Comparison of ENCODE assay signal across 9 mouse cellular contexts in genomic region chr2:160700271-160700670, GRCm38 (mm10). TPM values are rescaled to one million over a fixed set of nuclear protein-coding genes. Genes with fewer than 3 reads are reported as not detected.
A peak's percentile ranks its signal among the peaks of the same experiment; 100 is the strongest.
DNase-seq lines count a peak whose midpoint lies in the region; ATAC-seq lines count a peak whose summit lies in the region.
"Had no signal": no experiment of that assay in that cellular context is flagged by ENCODE, and none has a peak within 500 bp of the region (broad histone marks: within the 10 kb centered on the region; RNA-seq: fewer than 3 reads in every experiment).

No protein-coding gene starts in this region.

- ATAC-seq in granulocyte monocyte progenitor cell, adult 5-6 weeks (replicated peaks; ENCODE audit: poor library complexity, severe bottlenecking): peak; percentile 70
- ATAC-seq in stomach, embryonic 14.5 days (ENCODE audit: insufficient number of reproducible peaks, insufficient read depth, low FRiP score, low read depth): peak; percentile 69
- ATAC-seq in forebrain, embryonic 13.5 days: no peak
- ATAC-seq in hindbrain, embryonic 16.5 days: no peak

- DNase-seq in ovary, postnatal 36 days (ENCODE audit: low spot score): peak; percentile 21
- no peak for DNase-seq in ovary, postnatal 14 days (ENCODE audit: low spot score)
- DNase-seq in kidney, postnatal 4 days: peak; percentile 13 to 27
- DNase-seq in testis, postnatal 10 days (ENCODE audit: low spot score): no peak

- no peaks in the 10 kb centered on the region for H3K4me1 ChIP-seq in stomach, embryonic 14.5 days (ENCODE audit: control insufficient read depth, insufficient read depth, low read length)
- H3K4me1 ChIP-seq in forebrain, embryonic 13.5 days: no peaks in the 10 kb centered on the region
- no peaks in the 10 kb centered on the region for H3K4me1 ChIP-seq in hindbrain, embryonic 16.5 days (ENCODE audit: control insufficient read depth, insufficient read depth, low read depth, low read length)
- H3K4me1 ChIP-seq: hindbrain, embryonic 15.5 days had no signal

- no peak overlapping the region for H3K4me3 ChIP-seq in stomach, embryonic 14.5 days (ENCODE audit: low read depth, low read length)
- H3K4me3 ChIP-seq in forebrain, embryonic 13.5 days: no peak overlapping the region
- H3K4me3 ChIP-seq in hindbrain, embryonic 16.5 days (ENCODE audit: low read length): no peak overlapping the region
- H3K4me3 ChIP-seq: hindbrain, embryonic 15.5 days had no signal

- H3K9me3 ChIP-seq in stomach, embryonic 14.5 days (ENCODE audit: control insufficient read depth, low read depth, low read length): no peaks in the 10 kb centered on the region
- no peaks in the 10 kb centered on the region for H3K9me3 ChIP-seq in forebrain, embryonic 13.5 days (replicated peaks)
- no peaks in the 10 kb centered on the region for H3K9me3 ChIP-seq in hindbrain, embryonic 16.5 days (ENCODE audit: control insufficient read depth, low read length)
- H3K9me3 ChIP-seq: hindbrain, embryonic 15.5 days had no signal

- H3K27me3 ChIP-seq in stomach, embryonic 14.5 days (ENCODE audit: control insufficient read depth, insufficient read depth, low read length): no peaks in the 10 kb centered on the region
- no peaks in the 10 kb centered on the region for H3K27me3 ChIP-seq in forebrain, embryonic 13.5 days
- no peaks in the 10 kb centered on the region for H3K27me3 ChIP-seq in hindbrain, embryonic 16.5 days (replicated peaks; ENCODE audit: control insufficient read depth, insufficient read depth, low read length)
- H3K27me3 ChIP-seq: hindbrain, embryonic 15.5 days had no signal

- H3K36me3 ChIP-seq in stomach, embryonic 14.5 days (ENCODE audit: control insufficient read depth, insufficient read depth, low read length): peaks cover 60% of the 10 kb centered on the region
- H3K36me3 ChIP-seq in forebrain, embryonic 13.5 days (ENCODE audit: poor library complexity, severe bottlenecking): peaks cover 72% of the 10 kb centered on the region
- H3K36me3 ChIP-seq in hindbrain, embryonic 16.5 days (ENCODE audit: control insufficient read depth, insufficient read depth, low read length): peaks cover 23% of the 10 kb centered on the region

- H3K9ac ChIP-seq in stomach, embryonic 14.5 days (replicated peaks; ENCODE audit: low read depth, low read length): no peak overlapping the region
- H3K9ac ChIP-seq in forebrain, embryonic 13.5 days: no peak overlapping the region
- no peak overlapping the region for H3K9ac ChIP-seq in hindbrain, embryonic 16.5 days (ENCODE audit: low read depth, low read length)
- H3K9ac ChIP-seq: hindbrain, embryonic 15.5 days had no signal

- no peak overlapping the region for H3K27ac ChIP-seq in stomach, embryonic 14.5 days (ENCODE audit: low read length)
- no peak overlapping the region for H3K27ac ChIP-seq in forebrain, embryonic 13.5 days
- H3K27ac ChIP-seq in hindbrain, embryonic 16.5 days (ENCODE audit: low read depth, low read length): no peak overlapping the region
- H3K27ac ChIP-seq: hindbrain, embryonic 15.5 days had no signal

- H3K4me2 ChIP-seq in stomach, embryonic 14.5 days (replicated peaks; ENCODE audit: low read depth, low read length): no peak overlapping the region
- no peak overlapping the region for H3K4me2 ChIP-seq in forebrain, embryonic 13.5 days
- H3K4me2 ChIP-seq in hindbrain, embryonic 16.5 days (ENCODE audit: low read length): no peak overlapping the region
- H3K4me2 ChIP-seq: hindbrain, embryonic 15.5 days had no signal

- WGBS in stomach, embryonic 14.5 days: 75% methylated on average over 5 of the region's 5 CpGs
- 79% methylated on average over 5 of the region's 5 CpGs for WGBS in forebrain, embryonic 13.5 days
- 77% methylated on average over 5 of the region's 5 CpGs for WGBS in hindbrain, embryonic 16.5 days

RNA-seq across cellular contexts. Expression of gene Plcg1, which starts 30.8 kb away (rescaled TPM):
- total RNA-seq in granulocyte monocyte progenitor cell, adult 5-6 weeks (2014; fragmentation: Nextera tagmentation): 22.9 and 27.0 TPM in 2 replicates
- total RNA-seq in granulocyte monocyte progenitor cell, adult 5-6 weeks (2017): 16.5 and 17.8 TPM in 2 replicates
- 45.9 and 48.9 TPM in 2 replicates for polyA plus RNA-seq in stomach, embryonic 14.5 days (2014; fragmentation: Nextera tagmentation; extraction: Ambion mirVana)
- 66.8 and 70.1 TPM in 2 replicates for polyA plus RNA-seq in forebrain, embryonic 13.5 days (2015; fragmentation: Nextera tagmentation; extraction: Ambion mirVana)
- 41.5 and 54.8 TPM in 2 replicates for polyA plus RNA-seq in hindbrain, embryonic 16.5 days (2015; fragmentation: Nextera tagmentation; extraction: Ambion mirVana)

RNA-seq across cellular contexts. Expression of gene Top1, which starts 54.6 kb away (rescaled TPM):
- 85.0 and 98.9 TPM in 2 replicates for total RNA-seq in granulocyte monocyte progenitor cell, adult 5-6 weeks (2014; fragmentation: Nextera tagmentation)
- total RNA-seq in granulocyte monocyte progenitor cell, adult 5-6 weeks (2017): 154 and 157 TPM in 2 replicates
- polyA plus RNA-seq in stomach, embryonic 14.5 days (2014; fragmentation: Nextera tagmentation; extraction: Ambion mirVana): 78.6 and 88.5 TPM in 2 replicates
- polyA plus RNA-seq in forebrain, embryonic 13.5 days (2015; fragmentation: Nextera tagmentation; extraction: Ambion mirVana): 126 and 149 TPM in 2 replicates
- polyA plus RNA-seq in hindbrain, embryonic 16.5 days (2015; fragmentation: Nextera tagmentation; extraction: Ambion mirVana): 55.7 and 58.3 TPM in 2 replicates

Comparison
In these comparisons a context has a peak if more than half of its experiments do, and no peak if none do; other contexts are left out.
1. DNase-seq: peak in ovary, postnatal 36 days (single experiment) and kidney, postnatal 4 days (2 of 2); none in ovary, postnatal 14 days (single experiment) and testis, postnatal 10 days (single experiment).
2. ATAC-seq: peak in granulocyte monocyte progenitor cell, adult 5-6 weeks (single experiment) and stomach, embryonic 14.5 days (single experiment); none in forebrain, embryonic 13.5 days (single experiment) and hindbrain, embryonic 16.5 days (single experiment).